Mouse (Mus musculus): ENCODE data around the gene Gm28305. TPM values are rescaled to one million over a fixed set of nuclear protein-coding genes. Genes with fewer than 3 reads are reported as not detected.

The Gm28305 gene
- polyA plus RNA-seq, 1 experiment from 2014 or later, result not detected

DNA sequence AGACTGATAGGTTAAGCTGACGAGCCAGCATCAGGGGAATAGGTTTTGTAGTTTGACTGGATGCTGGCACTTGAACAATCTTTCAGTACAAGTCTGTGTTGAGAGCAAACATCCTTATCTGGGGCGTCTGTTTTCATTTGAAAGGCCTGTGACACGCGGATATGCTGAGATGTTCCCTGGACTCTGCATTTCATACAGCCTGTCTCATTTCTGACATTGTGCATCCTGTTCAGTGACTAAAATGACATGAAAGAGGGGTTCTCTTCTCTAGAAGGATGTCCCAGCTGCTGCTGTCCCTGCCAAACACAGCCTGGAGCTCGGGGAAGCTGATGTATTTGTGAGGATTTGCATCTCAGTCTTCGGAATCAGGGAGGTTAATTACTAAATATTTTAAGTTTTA is 67.0 kb downstream of the Gm28305 start:
- Histone ChIP-seq H3K9ac (ENCODE audit: low read length) (no peak overlapping the region), H3K9me3 (ENCODE audit: control insufficient read depth, low read length) (0 out of 2 replicates have a peak, but pooled peaks cover 3% of the 10 kb centered on the region), H3K4me2 (ENCODE audit: low read depth, low read length) (no peak overlapping the region), H3K27me3 (ENCODE audit: control insufficient read depth, insufficient read depth, low read depth, low read length) (no peaks in the 10 kb centered on the region), H3K4me3 (ENCODE audit: low read length) (no peak overlapping the region), H3K27ac (ENCODE audit: low read length) (no peak overlapping the region), H3K36me3 (ENCODE audit: control insufficient read depth, insufficient read depth, low read length) (no peaks in the 10 kb centered on the region), H3K4me1 (replicated peaks; ENCODE audit: control insufficient read depth, insufficient read depth, low read length) (no peaks in the 10 kb centered on the region)
- no peak for ATAC-seq (ENCODE audit: low read depth)
- 27% methylated on average over 6 of the region's 6 CpGs for WGBS

DNA sequence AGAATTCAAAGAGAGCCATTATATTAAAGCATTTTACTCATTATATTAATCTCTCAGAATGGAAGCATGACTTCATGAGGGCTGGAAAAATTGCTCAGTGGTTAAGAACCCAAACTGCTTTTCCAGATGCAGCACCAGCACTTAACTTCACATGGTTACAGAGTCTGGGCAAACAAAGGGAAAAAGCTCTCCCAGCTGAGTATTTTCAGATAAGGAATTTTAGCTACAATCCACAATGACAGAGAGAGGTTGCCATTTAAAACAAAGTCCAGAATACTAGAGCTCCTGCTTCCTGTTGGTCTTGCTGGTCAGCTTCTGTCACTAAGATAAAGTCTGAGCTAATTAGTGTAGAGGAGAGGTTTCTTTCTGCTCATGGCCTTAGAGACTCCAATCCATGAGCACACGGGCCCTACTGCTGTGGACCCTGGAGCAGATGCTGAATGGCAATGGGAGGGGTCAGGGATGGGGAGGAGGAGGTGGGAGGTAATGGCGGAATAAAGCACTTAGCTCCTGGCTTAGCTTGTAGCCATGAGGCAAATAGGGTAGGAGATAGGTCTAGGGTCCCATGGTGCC is 68.2 kb downstream of the Gm28305 start:
- Histone ChIP-seq H3K4me3 (ENCODE audit: low read length) (no peak overlapping the region), H3K36me3 (ENCODE audit: control insufficient read depth, insufficient read depth, low read length) (no peaks in the 10 kb centered on the region), H3K9me3 (ENCODE audit: control insufficient read depth, low read length) (0 out of 2 replicates have a peak, but pooled peaks cover 3% of the 10 kb centered on the region), H3K4me2 (ENCODE audit: low read depth, low read length) (no peak overlapping the region), H3K27me3 (ENCODE audit: control insufficient read depth, insufficient read depth, low read depth, low read length) (no peaks in the 10 kb centered on the region), H3K27ac (ENCODE audit: low read length) (no peak overlapping the region), H3K4me1 (replicated peaks; ENCODE audit: control insufficient read depth, insufficient read depth, low read length) (no peaks in the 10 kb centered on the region), H3K9ac (ENCODE audit: low read length) (no peak overlapping the region)
- 58% methylated on average over 2 of the region's 2 CpGs for WGBS
- no peak for ATAC-seq (ENCODE audit: low read depth)

GRCm38 (mm10) chr9:104109151-104109550 is 68.7 kb downstream of the Gm28305 start:
- WGBS, result 88% methylated on average over 5 of the region's 5 CpGs
- H3K4me1 ChIP-seq (replicated peaks; ENCODE audit: control insufficient read depth, insufficient read depth, low read length), result no peaks in the 10 kb centered on the region
- no peak overlapping the region for H3K4me3 ChIP-seq (ENCODE audit: low read length)
- H3K4me2 ChIP-seq (ENCODE audit: low read depth, low read length), result no peak overlapping the region
- no peak overlapping the region for H3K27ac ChIP-seq (ENCODE audit: low read length)
- H3K27me3 ChIP-seq (ENCODE audit: control insufficient read depth, insufficient read depth, low read depth, low read length), result no peaks in the 10 kb centered on the region
- no peak for ATAC-seq (ENCODE audit: low read depth)
- no peaks in the 10 kb centered on the region for H3K36me3 ChIP-seq (ENCODE audit: control insufficient read depth, insufficient read depth, low read length)
- H3K9ac ChIP-seq (ENCODE audit: low read length), result no peak overlapping the region
- H3K9me3 ChIP-seq (ENCODE audit: control insufficient read depth, low read length), result 0 out of 2 replicates have a peak, but pooled peaks cover 3% of the 10 kb centered on the region

DNA sequence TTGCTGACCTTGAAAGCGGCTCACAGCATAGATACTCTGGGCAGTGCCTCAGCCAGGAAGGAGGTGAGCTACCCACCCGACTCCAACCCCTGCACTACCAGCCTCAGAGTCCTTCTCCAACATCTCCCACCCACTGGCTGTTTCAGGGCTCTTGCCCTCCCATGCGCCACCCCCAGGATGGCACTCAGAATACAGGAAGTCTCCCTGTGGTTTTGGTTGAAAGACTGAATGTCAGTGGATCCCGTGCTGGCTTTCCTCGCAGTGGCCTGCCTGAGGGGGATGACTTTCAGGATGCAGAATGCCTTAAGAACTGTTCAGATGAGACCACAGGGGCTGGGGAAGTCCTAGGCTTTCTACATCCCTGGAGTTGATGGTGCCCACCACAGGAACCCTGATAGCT is 82.6 kb downstream of the Gm28305 start:
- H3K4me3 ChIP-seq (ENCODE audit: low read length), result no peak overlapping the region
- H3K9me3 ChIP-seq (ENCODE audit: control insufficient read depth, low read length), result no peaks in the 10 kb centered on the region
- H3K4me2 ChIP-seq (ENCODE audit: low read depth, low read length), result no peak overlapping the region
- H3K27me3 ChIP-seq (ENCODE audit: control insufficient read depth, insufficient read depth, low read depth, low read length), result no peaks in the 10 kb centered on the region
- H3K36me3 ChIP-seq (ENCODE audit: control insufficient read depth, insufficient read depth, low read length), result no peaks in the 10 kb centered on the region
- no peak for ATAC-seq (ENCODE audit: low read depth)
- peaks cover 3% of the 10 kb centered on the region; the same call in 1 of the 2 replicates for H3K4me1 ChIP-seq (replicated peaks; ENCODE audit: control insufficient read depth, insufficient read depth, low read length)
- WGBS, result 56% methylated on average over 5 of the region's 5 CpGs
- H3K27ac ChIP-seq (ENCODE audit: low read length), result no peak overlapping the region
- no peak overlapping the region for H3K9ac ChIP-seq (ENCODE audit: low read length)

- H3K9me3 ChIP-seq (ENCODE audit: control insufficient read depth, low read length), result no peaks in the 10 kb centered on the region
- H3K4me1 ChIP-seq (replicated peaks; ENCODE audit: control insufficient read depth, insufficient read depth, low read length), result peaks cover 3% of the 10 kb centered on the region; the same call in 1 of the 2 replicates
- WGBS, result 32% methylated on average over 5 of the region's 5 CpGs
- no peak overlapping the region for H3K4me3 ChIP-seq (ENCODE audit: low read length)
- H3K27ac ChIP-seq (ENCODE audit: low read length), result no peak overlapping the region
- no peak for ATAC-seq (ENCODE audit: low read depth)
- no peak overlapping the region for H3K4me2 ChIP-seq (ENCODE audit: low read depth, low read length)
- H3K9ac ChIP-seq (ENCODE audit: low read length), result no peak overlapping the region
- no peaks in the 10 kb centered on the region for H3K27me3 ChIP-seq (ENCODE audit: control insufficient read depth, insufficient read depth, low read depth, low read length)
- H3K36me3 ChIP-seq (ENCODE audit: control insufficient read depth, insufficient read depth, low read length), result no peaks in the 10 kb centered on the region
Observed at GRCm38 (mm10) chr9:104123622-104124021, 83.2 kb downstream of the Gm28305 start.

Other genes starting within 250 kb of the Gm28305 start
- 4.2 and 4.6 TPM in 2 replicates for gene Nphp3, start 38.1 kb upstream of the Gm28305 start, polyA plus RNA-seq (2015; fragmentation: Nextera tagmentation; extraction: Ambion mirVana)
- 41.5 and 43.9 TPM in 2 replicates for gene Uba5, start 22.5 kb downstream of the Gm28305 start, polyA plus RNA-seq (2015; fragmentation: Nextera tagmentation; extraction: Ambion mirVana)
- gene Acad11, start 22.7 kb downstream of the Gm28305 start, polyA plus RNA-seq (2015; fragmentation: Nextera tagmentation; extraction: Ambion mirVana), result 12.6 and 13.7 TPM in 2 replicates
- 1.2 TPM in 2 replicates for gene Ackr4, start 86.3 kb downstream of the Gm28305 start, polyA plus RNA-seq (2015; fragmentation: Nextera tagmentation; extraction: Ambion mirVana)
- 16.5 and 17.5 TPM in 2 replicates for gene Dnajc13, start 222.3 kb downstream of the Gm28305 start, polyA plus RNA-seq (2015; fragmentation: Nextera tagmentation; extraction: Ambion mirVana)